ENCODE assay signal across 9 mouse cellular contexts in the genomic region with DNA sequence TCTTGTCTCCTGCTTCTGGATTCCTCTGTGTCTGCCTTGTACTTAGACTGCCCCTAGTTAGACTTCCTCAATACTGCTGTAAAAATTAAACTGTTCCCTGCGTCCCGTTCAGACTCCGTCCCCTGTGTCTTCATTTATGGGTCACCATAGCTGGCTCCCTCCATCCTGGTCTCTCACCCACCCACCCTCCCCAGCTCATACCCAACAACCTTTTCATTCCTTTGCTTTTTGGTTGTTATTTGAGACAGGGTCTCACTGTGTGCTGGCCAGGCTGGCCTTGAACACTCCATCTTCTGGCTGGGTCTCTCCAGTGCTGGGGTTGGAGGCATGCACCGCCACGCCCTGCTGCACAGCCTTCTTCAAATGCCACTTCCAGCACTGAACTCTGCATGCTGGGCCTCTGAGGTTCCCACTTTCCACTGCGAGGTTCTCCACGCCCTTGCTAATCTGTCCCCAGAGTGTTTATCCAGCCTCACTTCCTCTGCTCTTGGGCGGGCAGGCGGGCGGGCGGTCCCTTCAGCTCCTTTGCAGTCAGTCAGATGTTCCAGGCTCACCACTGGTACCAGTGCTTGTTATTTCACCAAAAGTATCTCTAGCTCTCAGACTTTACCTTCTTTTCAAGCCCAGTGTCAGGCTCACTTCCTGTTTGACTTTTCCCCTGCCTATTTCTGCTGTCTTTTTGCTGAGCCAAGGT. TPM values are rescaled to one million over a fixed set of nuclear protein-coding genes. Genes with fewer than 3 reads are reported as not detected.
DNase-seq lines count a peak whose midpoint lies in the region; ATAC-seq and TF ChIP-seq lines count a peak whose summit lies in the region.
"Had no signal": no experiment of that assay in that cellular context is flagged by ENCODE, and none has a peak within 500 bp of the region (broad histone marks: within the 10 kb centered on the region; RNA-seq: fewer than 3 reads in every experiment).

No protein-coding gene starts in this region.

- no peak for TF ChIP-seq CTCF in cerebellum, adult 2 months (IDR thresholded peaks at IDR 0.05; ENCODE audit: borderline replicate concordance, insufficient read depth, low read depth, low read length)

- WGBS in liver, embryonic 15.5 days (ENCODE audit: insufficient replicate concordance), result 16% methylated on average over 11 of the region's 11 CpGs
- 85% methylated on average over 11 of the region's 11 CpGs for WGBS in cerebellum, adult 2 months

- peaks cover 96% of the 10 kb centered on the region for H3K4me1 ChIP-seq in liver, embryonic 15.5 days (replicated peaks)
- peaks cover 22% of the 10 kb centered on the region for H3K4me1 ChIP-seq in cerebellum, adult 2 months (ENCODE audit: control insufficient read depth, insufficient read depth, low read length)

- H3K36me3 ChIP-seq in liver, embryonic 15.5 days (replicated peaks), result peaks cover 13% of the 10 kb centered on the region
- H3K36me3 ChIP-seq: embryonic facial prominence, embryonic 12.5 days had no signal

- peak; percentile 80 for DNase-seq in heart, adult 8-10 months (ENCODE audit: low spot score)
- DNase-seq in spleen, postnatal 14 days (ENCODE audit: low spot score in 2 of 2), result peak; percentile 54 to 62
- no peak for DNase-seq in left cerebral cortex, postnatal 14 days (ENCODE audit: low spot score in 2 of 2)
- DNase-seq in cerebellum, adult 2 months, result no peak
- DNase-seq in right cerebral cortex, postnatal 4 days, result no peak
- DNase-seq in MN1 (ENCODE audit: low spot score), result no peak

- intact Hi-C loops in left cerebral cortex, postnatal 14 days (cut with DNase I), result no loop called here

- TF ChIP-seq POLR2A in cerebellum, adult 2 months (IDR thresholded peaks at IDR 0.05; ENCODE audit: borderline replicate concordance, insufficient read depth, low read length), result no peak

- peak overlapping the region; percentile 61 for H3K4me3 ChIP-seq in liver, embryonic 15.5 days (replicated peaks)
- no peak overlapping the region for H3K4me3 ChIP-seq in cerebellum, adult 2 months (replicated peaks; ENCODE audit: insufficient read depth, low read depth, low read length)
- H3K4me3 ChIP-seq: embryonic facial prominence, embryonic 12.5 days had no signal

- H3K27me3 ChIP-seq in liver, embryonic 15.5 days, result no peaks in the 10 kb centered on the region
- no peaks in the 10 kb centered on the region for H3K27me3 ChIP-seq in cerebellum, adult 2 months (ENCODE audit: control insufficient read depth, insufficient read depth, low read length)
- H3K27me3 ChIP-seq: embryonic facial prominence, embryonic 12.5 days had no signal

- peak overlapping the region; percentile 59 for H3K9ac ChIP-seq in liver, embryonic 15.5 days
- H3K9ac ChIP-seq: embryonic facial prominence, embryonic 12.5 days had no signal

- H3K4me2 ChIP-seq in liver, embryonic 15.5 days, result peak overlapping the region; percentile 75
- H3K4me2 ChIP-seq: embryonic facial prominence, embryonic 12.5 days had no signal

- no peaks in the 10 kb centered on the region for H3K9me3 ChIP-seq in liver, embryonic 15.5 days (replicated peaks)
- H3K9me3 ChIP-seq: embryonic facial prominence, embryonic 12.5 days had no signal

- H3K27ac ChIP-seq in liver, embryonic 15.5 days (replicated peaks), result peak overlapping the region; percentile 94
- H3K27ac ChIP-seq in cerebellum, adult 2 months (ENCODE audit: insufficient read depth, low read length), result no peak overlapping the region
- H3K27ac ChIP-seq: embryonic facial prominence, embryonic 12.5 days had no signal

- peak; percentile 67 for ATAC-seq in activated CD4-positive, CD25-positive, alpha-beta regulatory T cell, adult 4 months
- ATAC-seq in liver, embryonic 15.5 days (ENCODE audit: insufficient read depth), result peak; percentile 82

RNA-seq across cellular contexts. Expression of a gene that starts 18.5 kb away (rescaled TPM):
- 100 to 1,000 TPM; 137 to 138 TPM for polyA plus RNA-seq in activated CD4-positive, CD25-positive, alpha-beta regulatory T cell, adult 4 months (2017; shearing (Covaris generic))
- 1 to 10 TPM; 6.1 to 8.4 (median 6.3) TPM for total RNA-seq in heart, adult 8-10 months (2022)
- polyA plus RNA-seq in liver, embryonic 15.5 days (2015; fragmentation: Nextera tagmentation; extraction: Ambion mirVana), result 42.5 and 42.7 TPM in 2 replicates
- 10 to 100 TPM; 62.8 to 66.1 TPM for total RNA-seq in left cerebral cortex, postnatal 14 days (2021)
- polyA plus RNA-seq in cerebellum, adult 2 months (2012; rRNA removed), result 43.6 and 47.0 TPM in 2 replicates

RNA-seq across cellular contexts. Expression of a gene that starts 22.5 kb away (rescaled TPM):
- 10 to 100 TPM; 11.5 to 12.3 TPM for polyA plus RNA-seq in activated CD4-positive, CD25-positive, alpha-beta regulatory T cell, adult 4 months (2017; shearing (Covaris generic))
- 100 to 1,000 TPM in 1 of 4 experiments, 10 to 100 TPM in 3; 75.9 to 101 (median 94.1) TPM for total RNA-seq in heart, adult 8-10 months (2022)
- 30.7 and 31.7 TPM in 2 replicates for polyA plus RNA-seq in liver, embryonic 15.5 days (2015; fragmentation: Nextera tagmentation; extraction: Ambion mirVana)
- total RNA-seq in left cerebral cortex, postnatal 14 days (2021), result 10 to 100 TPM; 93.4 to 97.2 TPM
- polyA plus RNA-seq in cerebellum, adult 2 months (2012; rRNA removed), result 119 and 127 TPM in 2 replicates

Comparison
In these comparisons a context has a peak if more than half of its experiments do, and no peak if none do; other contexts are left out.
1. DNase-seq: peak in heart, adult 8-10 months (single experiment) and spleen, postnatal 14 days (2 of 2); none in left cerebral cortex, postnatal 14 days (0 of 2), cerebellum, adult 2 months (0 of 2), right cerebral cortex, postnatal 4 days (single experiment) and MN1 (single experiment).